18 mouse cellular contexts compared by ENCODE assay signal in genomic region chr4:94361528-94362217, GRCm38 (mm10).
DNase-seq lines count a peak whose midpoint lies in the region; ATAC-seq and TF ChIP-seq lines count a peak whose summit lies in the region.
"Had no signal": no experiment of that assay in that cellular context is flagged by ENCODE, and none has a peak within 500 bp of the region (broad histone marks: within the 10 kb centered on the region; RNA-seq: fewer than 3 reads in every experiment).

No protein-coding gene starts in this region.

- WGBS in kidney, embryonic 16.5 days, result 36% methylated on average over 12 of the region's 12 CpGs
- 23% methylated on average over 12 of the region's 12 CpGs for WGBS in forebrain, embryonic 16.5 days
- WGBS in midbrain, embryonic 10.5 days, result 59% methylated on average over 12 of the region's 12 CpGs
- 18% methylated on average over 12 of the region's 12 CpGs for WGBS in neural tube, embryonic 14.5 days
- 70% methylated on average over 12 of the region's 12 CpGs for WGBS in liver, embryonic 12.5 days (ENCODE audit: insufficient replicate concordance)

- no peak for TF ChIP-seq CTCF in left cerebral cortex, adult 2 months (IDR thresholded peaks at IDR 0.05)

- H3K27ac ChIP-seq in kidney, embryonic 16.5 days (ENCODE audit: low read length), result no peak overlapping the region
- H3K27ac ChIP-seq in forebrain, embryonic 16.5 days (ENCODE audit: low read length), result no peak overlapping the region
- H3K27ac ChIP-seq in midbrain, embryonic 10.5 days (replicated peaks), result no peak overlapping the region
- H3K27ac ChIP-seq in neural tube, embryonic 14.5 days (ENCODE audit: low read depth, low read length), result no peak overlapping the region; the same call in 1 of the 2 replicates
- no peak overlapping the region for H3K27ac ChIP-seq in left cerebral cortex, adult 2 months
- no peak overlapping the region for H3K27ac ChIP-seq in liver, embryonic 12.5 days
- H3K27ac ChIP-seq: limb, embryonic 10.5 days; liver, embryonic 15.5 days; stomach, postnatal 0 days had no signal

- peaks cover 20% of the 10 kb centered on the region for H3K4me1 ChIP-seq in kidney, embryonic 16.5 days (ENCODE audit: insufficient read depth, low read length)
- no peaks in the 10 kb centered on the region for H3K4me1 ChIP-seq in forebrain, embryonic 16.5 days (replicated peaks; ENCODE audit: control insufficient read depth, insufficient read depth, low read length)
- H3K4me1 ChIP-seq in midbrain, embryonic 10.5 days, result peaks cover 16% of the 10 kb centered on the region
- peaks cover 9% of the 10 kb centered on the region for H3K4me1 ChIP-seq in neural tube, embryonic 14.5 days (ENCODE audit: control insufficient read depth, insufficient read depth, low read length)
- no peaks in the 10 kb centered on the region for H3K4me1 ChIP-seq in liver, embryonic 12.5 days
- H3K4me1 ChIP-seq: limb, embryonic 10.5 days; liver, embryonic 15.5 days had no signal

- peak overlapping the region; percentile 17; the same call in 1 of the 2 replicates for H3K4me2 ChIP-seq in kidney, embryonic 16.5 days (replicated peaks; ENCODE audit: low read depth, low read length)
- no peak overlapping the region for H3K4me2 ChIP-seq in forebrain, embryonic 16.5 days (ENCODE audit: low read length)
- H3K4me2 ChIP-seq in neural tube, embryonic 14.5 days (ENCODE audit: low read depth, low read length), result peak overlapping the region; percentile 25; the same call in 1 of the 2 replicates
- no peak overlapping the region for H3K4me2 ChIP-seq in liver, embryonic 12.5 days
- H3K4me2 ChIP-seq: liver, embryonic 15.5 days had no signal

- H3K4me3 ChIP-seq in kidney, embryonic 16.5 days (ENCODE audit: low read length), result no peak overlapping the region
- no peak overlapping the region for H3K4me3 ChIP-seq in forebrain, embryonic 16.5 days (replicated peaks; ENCODE audit: low read length)
- 0 out of 2 replicates have a peak overlapping the region, but pooled peaks have one; percentile 11 for H3K4me3 ChIP-seq in midbrain, embryonic 10.5 days
- H3K4me3 ChIP-seq in neural tube, embryonic 14.5 days (ENCODE audit: low read depth, low read length), result no peak overlapping the region
- H3K4me3 ChIP-seq in left cerebral cortex, adult 2 months, result no peak overlapping the region
- H3K4me3 ChIP-seq in liver, embryonic 12.5 days, result no peak overlapping the region
- H3K4me3 ChIP-seq: limb, embryonic 10.5 days; liver, embryonic 15.5 days had no signal

- no peaks in the 10 kb centered on the region for H3K27me3 ChIP-seq in kidney, embryonic 16.5 days (ENCODE audit: insufficient read depth, low read length)
- H3K27me3 ChIP-seq in forebrain, embryonic 16.5 days (replicated peaks; ENCODE audit: control insufficient read depth, insufficient read depth, low read length), result no peaks in the 10 kb centered on the region
- no peaks in the 10 kb centered on the region for H3K27me3 ChIP-seq in midbrain, embryonic 10.5 days (ENCODE audit: low read depth, poor library complexity, severe bottlenecking)
- H3K27me3 ChIP-seq in neural tube, embryonic 14.5 days (ENCODE audit: control insufficient read depth, insufficient read depth, low read length), result no peaks in the 10 kb centered on the region
- H3K27me3 ChIP-seq in liver, embryonic 12.5 days (replicated peaks), result no peaks in the 10 kb centered on the region
- H3K27me3 ChIP-seq: liver, embryonic 15.5 days had no signal

- H3K9me3 ChIP-seq in kidney, embryonic 16.5 days (ENCODE audit: low read length), result no peaks in the 10 kb centered on the region
- H3K9me3 ChIP-seq in forebrain, embryonic 16.5 days (ENCODE audit: control insufficient read depth, low read length), result no peaks in the 10 kb centered on the region
- no peaks in the 10 kb centered on the region for H3K9me3 ChIP-seq in midbrain, embryonic 10.5 days (replicated peaks)
- no peaks in the 10 kb centered on the region for H3K9me3 ChIP-seq in neural tube, embryonic 14.5 days (ENCODE audit: control insufficient read depth, low read length)
- H3K9me3 ChIP-seq in liver, embryonic 12.5 days (replicated peaks), result no peaks in the 10 kb centered on the region
- H3K9me3 ChIP-seq: G1E; limb, embryonic 10.5 days; liver, embryonic 15.5 days had no signal

- intact Hi-C loops in left cerebral cortex, adult 2 months (cut with DNase I), result no loop called here

- no peak for ATAC-seq in kidney, embryonic 16.5 days (ENCODE audit: low FRiP score, low TSS enrichment)
- 0 out of 2 replicates have a peak, but pooled peaks have one; percentile 14 for ATAC-seq in forebrain, embryonic 16.5 days
- ATAC-seq in neural tube, embryonic 14.5 days (ENCODE audit: low read depth), result peak; percentile 60; the same call in 1 of the 2 replicates
- ATAC-seq in liver, embryonic 12.5 days, result no peak

- DNase-seq in kidney, adult 18-20 months, result no peak
- DNase-seq in midbrain, embryonic 10.5 days (ENCODE audit: low spot score), result no peak
- no peak for DNase-seq in left cerebral cortex, adult 2 months (ENCODE audit: extremely low spot score in 1 of 2, low spot score in 2 of 2)
- DNase-seq in adrenal gland, postnatal 36 days, result no peak
- DNase-seq: adrenal gland, adult 8-10 months; cerebellum, postnatal 36 days; gastrocnemius, postnatal 36 days; kidney, postnatal 25 days; lung, postnatal 14 days; spleen, adult 18-20 months had no signal

- no peaks in the 10 kb centered on the region for H3K36me3 ChIP-seq in kidney, embryonic 16.5 days (ENCODE audit: insufficient read depth, low read length)
- no peaks in the 10 kb centered on the region for H3K36me3 ChIP-seq in forebrain, embryonic 16.5 days (ENCODE audit: control insufficient read depth, insufficient read depth)
- H3K36me3 ChIP-seq in midbrain, embryonic 10.5 days, result no peaks in the 10 kb centered on the region
- no peaks in the 10 kb centered on the region for H3K36me3 ChIP-seq in neural tube, embryonic 14.5 days (ENCODE audit: control insufficient read depth, insufficient read depth, low read length)
- H3K36me3 ChIP-seq in liver, embryonic 12.5 days, result no peaks in the 10 kb centered on the region
- H3K36me3 ChIP-seq: G1E; limb, embryonic 10.5 days; liver, embryonic 15.5 days had no signal

- H3K9ac ChIP-seq in kidney, embryonic 16.5 days (replicated peaks; ENCODE audit: low read length), result no peak overlapping the region
- H3K9ac ChIP-seq in forebrain, embryonic 16.5 days (replicated peaks; ENCODE audit: low read depth, low read length), result no peak overlapping the region
- no peak overlapping the region for H3K9ac ChIP-seq in neural tube, embryonic 14.5 days (replicated peaks; ENCODE audit: low read depth, low read length)
- no peak overlapping the region for H3K9ac ChIP-seq in liver, embryonic 12.5 days
- H3K9ac ChIP-seq: liver, embryonic 15.5 days had no signal

Comparison
In these comparisons a context has a peak if more than half of its experiments do, and no peak if none do; other contexts are left out.
1. ATAC-seq: peak in forebrain, embryonic 16.5 days (single experiment) and neural tube, embryonic 14.5 days (single experiment); none in kidney, embryonic 16.5 days (single experiment) and liver, embryonic 12.5 days (single experiment).
2. H3K4me2 ChIP-seq: peak in kidney, embryonic 16.5 days (single experiment) and neural tube, embryonic 14.5 days (single experiment); none in forebrain, embryonic 16.5 days (single experiment) and liver, embryonic 12.5 days (single experiment).